Mouse (Mus musculus) olfactory bulb, adult 2 months (tissue): ENCODE data around the gene C1ql1.

ENCODE experiments used
- CTCF ChIP-seq: fragments of 200-500 bp; IDR thresholded peaks from 2 replicates; pipeline ENCODE4 v1.5.1; 2012; ENCODE audit warnings: low read depth, mild to moderate bottlenecking, low read length, moderate library complexity; ENCODE audit not compliant: insufficient read depth
- POLR2A ChIP-seq: fragments of 200-500 bp; IDR thresholded peaks from 2 replicates; pipeline ENCODE4 v1.6.1; 2012; ENCODE audit warnings: mild to moderate bottlenecking, low read depth, low read length, moderate library complexity; ENCODE audit not compliant: insufficient read depth

DNA sequence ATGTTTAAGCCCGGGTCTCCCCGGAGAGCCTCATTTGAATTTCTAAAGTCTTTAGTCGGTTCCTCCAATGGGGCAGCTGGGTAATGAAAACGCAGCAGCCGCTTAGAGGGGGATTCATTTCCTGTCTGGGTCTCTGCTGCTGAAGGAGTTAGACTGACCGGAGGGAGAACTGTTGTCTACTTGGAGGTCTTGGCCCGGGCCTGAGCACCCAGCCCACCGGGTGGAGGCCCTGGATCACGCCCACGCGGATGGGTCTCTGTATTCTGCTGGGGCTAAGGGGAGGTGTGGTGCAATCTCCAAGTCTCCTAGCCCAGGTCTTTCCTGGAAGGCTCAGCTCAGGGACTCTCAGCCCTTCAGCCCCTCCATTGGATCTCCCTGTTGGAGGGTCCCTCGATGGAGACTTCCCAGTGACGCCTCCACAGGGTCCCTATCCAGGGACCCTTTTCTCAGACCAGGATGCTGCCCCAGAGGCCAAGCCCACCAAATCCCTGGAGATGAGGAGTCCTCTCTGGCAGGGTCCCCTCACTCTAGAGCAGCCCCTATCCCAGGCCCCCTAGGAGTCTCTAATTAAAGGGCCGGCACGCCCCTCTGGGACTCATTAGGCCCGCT lies 16.9 kb upstream of the C1ql1 start:
- TF ChIP-seq POLR2A (no peak), CTCF (no peak)
